Mouse (Mus musculus) forebrain, embryonic 12.5 days (tissue): ENCODE results near the gene Bspry. TPM values are rescaled to one million over a fixed set of nuclear protein-coding genes. Genes with fewer than 3 reads are reported as not detected.

Experiments
- ATAC-seq: fragments of 200-750 bp; cut with Nextera tagmentation; 2 replicates; pipeline ENCODE4 v1.8.0; 2017; ENCODE audit warnings: moderate TSS enrichment; ENCODE audit not compliant: low FRiP score
- H3K27ac ChIP-seq: fragments of 300-500 bp; sonication (generic); 2 replicates; pipeline ENCODE4 v1.5.1; 2016; ENCODE audit warnings: mild to moderate bottlenecking
- H3K27me3 ChIP-seq: fragments of 300-500 bp; sonication (generic); 2 replicates; pipeline ENCODE4 v1.6.1; 2016; ENCODE audit warnings: mild to moderate bottlenecking
- H3K36me3 ChIP-seq: fragments of 300-500 bp; sonication (generic); replicated peaks from 2 replicates; pipeline ENCODE4 v1.6.1; 2016; ENCODE audit warnings: mild to moderate bottlenecking
- H3K4me1 ChIP-seq: fragments of 300-500 bp; sonication (generic); 2 replicates; pipeline ENCODE4 v1.6.1; 2016
- H3K4me2 ChIP-seq: fragments of 300-500 bp; sonication (generic); 2 replicates; pipeline ENCODE4 v1.6.1; 2016; ENCODE audit warnings: mild to moderate bottlenecking, moderate library complexity
- H3K4me3 ChIP-seq: fragments of 300-500 bp; sonication (generic); replicated peaks from 2 replicates; pipeline ENCODE4 v1.5.1; 2016; ENCODE audit warnings: mild to moderate bottlenecking
- H3K9ac ChIP-seq: fragments of 300-500 bp; sonication (generic); 2 replicates; pipeline ENCODE4 v1.6.1; 2016; ENCODE audit warnings: mild to moderate bottlenecking
- H3K9me3 ChIP-seq: fragments of 300-500 bp; sonication (generic); 2 replicates; pipeline ENCODE4 v1.6.1; 2016
- WGBS: fragments of 180-500 bp; shearing (Covaris S2); methylation state at CpG from one replicate; pipeline ENCODE4 v1.1.7; 2016; 5-methylcytosine and 5-hydroxymethylcytosine counted together
- polyA plus RNA-seq: library from polyadenylated mRNA; unstranded; fragments of >200 nt; fragmentation: Nextera tagmentation; extraction: Ambion mirVana; gene quantifications from 2 replicates; pipeline ENCODE4 v1.2.1, GENCODE M21; 2016

The Bspry gene
- polyA plus RNA-seq, 1 experiment from 2014 or later = 0.92 TPM

DNA sequence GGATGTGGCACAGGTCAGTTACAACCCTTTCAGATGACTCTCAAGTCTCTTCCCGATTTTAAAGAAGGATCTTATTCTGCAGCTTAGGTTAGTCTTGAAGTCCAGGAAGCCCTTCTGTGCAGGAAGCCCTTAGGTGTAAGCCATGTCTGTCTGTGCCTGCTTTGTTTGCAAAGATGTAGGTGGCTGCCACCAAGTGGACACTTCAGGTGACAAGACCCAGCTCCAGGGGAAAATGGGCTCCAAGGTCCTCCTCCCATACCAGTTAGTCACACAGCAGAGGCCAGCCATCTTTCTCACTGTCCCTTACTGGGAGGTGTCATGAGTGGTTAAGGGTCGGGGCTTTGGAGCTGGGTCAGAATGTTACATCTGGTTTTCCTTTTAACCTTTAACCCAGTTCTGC lies 26.9 kb downstream of the Bspry start:
- no peak overlapping the region for H3K4me3 ChIP-seq
- 65% methylated on average over 2 of the region's 2 CpGs for WGBS

DNA sequence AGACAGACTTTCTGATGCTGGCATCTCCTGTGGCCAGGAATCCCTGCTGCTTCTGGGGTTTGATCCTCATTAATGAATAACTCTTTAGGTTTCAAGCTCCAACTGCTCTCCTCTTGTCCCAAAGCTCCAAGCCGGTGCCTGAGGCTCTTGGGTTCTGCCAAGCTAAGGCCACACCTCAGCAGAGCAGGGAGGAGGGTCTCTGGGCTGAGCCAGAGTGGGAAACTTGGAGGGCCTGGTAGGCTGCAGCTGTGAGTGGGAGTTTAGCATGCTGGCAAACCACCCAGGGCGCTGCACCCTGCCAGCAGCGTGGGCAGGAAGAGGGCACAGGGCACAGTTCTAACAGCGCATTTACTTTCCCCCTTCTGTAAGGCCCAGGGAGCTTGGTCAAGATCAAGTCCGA lies 29.0 kb downstream of the Bspry start:
- Histone ChIP-seq H3K9me3 (no peaks in the 10 kb centered on the region), H3K4me1 (no peaks in the 10 kb centered on the region), H3K4me3 (no peak overlapping the region), H3K27me3 (no peaks in the 10 kb centered on the region), H3K9ac (no peak overlapping the region), H3K36me3 (peaks cover 63% of the 10 kb centered on the region), H3K27ac (no peak overlapping the region), H3K4me2 (no peak overlapping the region)
- no peak for ATAC-seq
- WGBS = 93% methylated on average over 5 of the region's 5 CpGs

More for the DNA sequence above, 26.9 kb downstream of the Bspry start:
- Histone ChIP-seq H3K27me3 (no peaks in the 10 kb centered on the region), H3K27ac (no peak overlapping the region), H3K4me1 (peaks cover 3% of the 10 kb centered on the region; the same call in 1 of the 2 replicates), H3K4me2 (no peak overlapping the region), H3K9ac (no peak overlapping the region), H3K36me3 (peaks cover 46% of the 10 kb centered on the region), H3K9me3 (no peaks in the 10 kb centered on the region)
- ATAC-seq = no peak

DNA sequence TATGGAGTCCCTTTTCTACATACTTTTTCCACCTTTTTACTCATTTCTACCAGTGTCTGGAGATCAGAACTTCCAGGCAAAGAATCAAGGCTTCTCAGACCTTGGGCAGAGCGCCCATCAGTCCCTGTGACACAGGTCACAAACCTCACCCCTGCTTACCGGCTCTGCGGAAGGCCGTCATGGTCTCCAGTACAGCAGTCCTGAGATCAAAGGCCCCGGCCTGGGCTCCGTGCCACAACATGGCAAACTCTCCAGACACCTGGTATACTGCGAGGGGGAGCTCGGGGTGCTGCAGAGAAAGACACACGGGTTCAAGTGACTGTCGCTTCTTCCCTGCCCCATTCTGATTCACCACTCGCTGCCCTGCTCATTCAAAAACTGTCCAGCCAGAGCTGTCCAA lies 30.1 kb downstream of the Bspry start:
- Histone ChIP-seq H3K4me1 (no peaks in the 10 kb centered on the region), H3K9ac (no peak overlapping the region), H3K27me3 (no peaks in the 10 kb centered on the region), H3K27ac (no peak overlapping the region), H3K4me2 (no peak overlapping the region), H3K4me3 (no peak overlapping the region), H3K9me3 (no peaks in the 10 kb centered on the region), H3K36me3 (peaks cover 66% of the 10 kb centered on the region)
- 93% methylated on average over 11 of the region's 11 CpGs for WGBS
- no peak for ATAC-seq

DNA sequence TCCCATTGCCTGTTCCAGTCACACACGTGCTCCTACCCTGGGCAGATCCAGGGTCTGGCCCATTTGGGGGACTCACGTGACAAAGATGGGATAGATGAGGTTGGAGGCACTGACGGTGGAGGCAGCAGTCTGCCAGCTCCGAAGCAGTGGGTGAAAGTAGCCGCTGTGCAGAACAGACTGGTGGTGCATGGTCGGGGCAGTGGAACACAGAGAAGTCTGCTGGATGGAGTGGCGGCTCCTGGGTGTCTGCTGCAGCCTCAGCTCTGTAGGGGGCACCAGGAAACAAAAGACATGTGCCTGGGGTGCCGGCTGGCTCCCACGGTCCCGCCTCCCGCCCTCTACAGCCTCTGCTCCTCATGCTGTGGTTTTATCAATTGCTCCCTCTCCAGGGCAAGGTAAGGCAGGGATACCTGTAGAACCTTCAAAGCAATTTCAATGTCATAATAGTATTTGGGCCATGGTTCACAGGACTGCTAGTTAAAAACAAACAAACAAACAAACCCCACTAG lies 34.2 kb downstream of the Bspry start:
- Histone ChIP-seq H3K27me3 (no peaks in the 10 kb centered on the region), H3K9me3 (no peaks in the 10 kb centered on the region), H3K4me1 (peaks cover 16% of the 10 kb centered on the region), H3K4me3 (no peak overlapping the region), H3K9ac (no peak overlapping the region), H3K27ac (no peak overlapping the region), H3K4me2 (no peak overlapping the region), H3K36me3 (peaks cover 48% of the 10 kb centered on the region)
- no peak for ATAC-seq
- 54% methylated on average over 11 of the region's 11 CpGs for WGBS

DNA sequence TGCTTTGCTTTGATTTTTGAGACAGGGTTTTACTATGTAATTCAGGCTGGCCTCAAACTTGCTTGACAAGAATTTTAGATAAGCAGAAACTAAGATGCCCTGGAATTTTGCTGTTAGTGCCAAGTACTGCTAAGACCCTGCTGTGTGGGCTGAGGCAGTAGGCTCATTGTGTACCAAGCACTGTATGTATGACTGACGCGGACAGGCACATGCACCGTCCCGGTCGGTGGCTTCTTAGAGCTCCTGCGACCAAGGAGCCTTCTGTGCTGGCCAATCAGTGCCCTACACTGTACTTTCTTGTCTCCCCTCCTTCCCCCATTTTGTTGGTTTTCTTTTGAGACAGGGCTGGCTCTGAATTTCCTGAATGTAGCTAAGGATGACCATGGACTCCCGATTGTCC lies 35.1 kb downstream of the Bspry start:
- Histone ChIP-seq H3K36me3 (peaks cover 38% of the 10 kb centered on the region), H3K27ac (no peak overlapping the region), H3K4me1 (peaks cover 20% of the 10 kb centered on the region), H3K4me3 (no peak overlapping the region), H3K9me3 (no peaks in the 10 kb centered on the region), H3K4me2 (no peak overlapping the region), H3K9ac (no peak overlapping the region), H3K27me3 (no peaks in the 10 kb centered on the region)
- no peak for ATAC-seq
- 89% methylated on average over 7 of the region's 7 CpGs for WGBS

DNA sequence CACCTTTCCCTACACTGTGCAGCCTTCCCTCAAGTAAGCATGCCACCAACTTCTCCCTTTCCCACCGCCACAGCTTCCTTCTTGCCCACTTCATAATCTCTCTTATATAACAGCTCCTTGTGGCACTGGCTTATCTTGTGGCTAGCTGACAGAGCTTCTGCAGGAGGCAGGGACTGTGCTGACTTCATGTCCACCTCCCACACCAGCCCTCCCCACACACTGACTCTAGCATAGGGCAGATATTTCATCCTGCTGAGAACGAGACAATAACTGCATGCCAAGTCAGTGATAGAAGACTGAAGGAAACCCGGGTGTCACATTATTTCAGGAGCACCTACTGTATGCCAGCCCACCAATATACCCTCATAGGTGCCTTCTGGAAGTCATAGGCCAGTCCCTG lies 35.6 kb downstream of the Bspry start:
- H3K4me1 ChIP-seq = peaks cover 25% of the 10 kb centered on the region
- no peaks in the 10 kb centered on the region for H3K27me3 ChIP-seq
- H3K27ac ChIP-seq = no peak overlapping the region
- no peak for ATAC-seq
- H3K9me3 ChIP-seq = no peaks in the 10 kb centered on the region
- WGBS = 91% methylated on average over 3 of the region's 3 CpGs
- peaks cover 33% of the 10 kb centered on the region for H3K36me3 ChIP-seq
- H3K4me2 ChIP-seq = no peak overlapping the region
- H3K9ac ChIP-seq = no peak overlapping the region
- no peak overlapping the region for H3K4me3 ChIP-seq

DNA sequence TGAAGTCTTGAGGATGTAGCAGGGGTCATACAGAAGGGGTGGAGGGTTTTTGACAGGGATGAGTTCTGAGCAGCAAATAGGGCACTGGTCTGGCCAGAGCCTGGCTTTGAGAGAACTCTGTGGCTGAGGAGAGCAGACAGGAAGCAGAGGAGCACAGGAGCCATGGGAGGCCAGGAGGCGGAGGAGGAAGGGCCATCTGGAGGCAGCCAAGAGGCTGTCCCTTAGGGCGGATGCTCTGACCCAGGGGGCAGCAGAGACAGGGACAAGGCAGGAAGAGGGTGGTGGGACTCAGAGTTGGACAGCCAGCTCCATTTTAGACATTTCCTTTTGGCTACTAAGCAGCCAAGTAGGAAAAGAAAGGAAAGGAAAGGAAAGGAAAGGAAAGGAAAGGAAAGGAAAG lies 36.2 kb downstream of the Bspry start:
- ATAC-seq = no peak
- Histone ChIP-seq H3K27me3 (no peaks in the 10 kb centered on the region), H3K4me3 (no peak overlapping the region), H3K4me1 (peaks cover 26% of the 10 kb centered on the region), H3K27ac (no peak overlapping the region), H3K9ac (no peak overlapping the region), H3K9me3 (no peaks in the 10 kb centered on the region), H3K4me2 (no peak overlapping the region), H3K36me3 (peaks cover 27% of the 10 kb centered on the region)
- WGBS = 50% methylated on average over 2 of the region's 2 CpGs

DNA sequence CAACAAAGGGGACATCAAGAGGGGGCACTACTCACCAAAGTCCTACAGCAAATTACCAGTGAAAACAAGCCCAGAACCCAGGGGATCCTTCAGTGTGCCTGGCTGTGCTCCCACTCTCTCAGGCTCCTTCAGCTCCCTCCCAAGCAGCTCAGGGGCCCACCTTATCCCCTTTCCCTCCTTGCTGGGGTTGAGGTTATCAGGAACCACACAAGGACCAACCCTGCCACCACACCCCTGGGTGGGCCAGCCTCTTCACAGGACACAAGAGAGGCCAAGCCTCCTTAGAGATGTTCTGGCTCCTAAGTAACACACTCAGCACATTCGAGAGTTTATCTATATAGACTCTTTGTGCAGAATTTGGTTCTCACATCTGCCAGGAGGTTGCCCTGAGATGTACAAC lies 36.7 kb downstream of the Bspry start:
- H3K4me1 ChIP-seq = peaks cover 26% of the 10 kb centered on the region
- H3K4me3 ChIP-seq = no peak overlapping the region
- H3K9me3 ChIP-seq = no peaks in the 10 kb centered on the region
- no peak for ATAC-seq
- H3K4me2 ChIP-seq = no peak overlapping the region
- 89% methylated on average over 1 of the region's 1 CpGs for WGBS
- no peaks in the 10 kb centered on the region for H3K27me3 ChIP-seq
- no peak overlapping the region for H3K27ac ChIP-seq
- no peak overlapping the region for H3K9ac ChIP-seq
- H3K36me3 ChIP-seq = peaks cover 22% of the 10 kb centered on the region

DNA sequence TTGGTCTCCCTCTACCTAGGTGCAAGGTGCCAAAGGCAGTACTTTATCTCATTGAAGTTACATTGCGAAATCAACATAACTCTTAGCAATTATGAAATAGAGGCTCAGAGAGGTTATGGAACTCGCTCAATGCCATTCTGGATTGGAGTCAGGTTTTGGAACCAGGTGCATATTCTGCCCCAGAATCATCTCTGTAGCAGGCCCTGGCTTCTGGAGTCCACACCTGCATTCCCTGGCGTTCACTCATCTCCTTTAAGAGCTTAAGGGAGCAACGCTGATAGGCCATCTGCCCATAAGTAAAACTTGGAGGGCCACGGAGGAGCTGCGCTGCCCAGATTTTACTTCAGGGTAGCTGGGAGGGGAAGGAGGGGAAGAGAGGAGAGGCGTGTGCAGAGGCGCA lies 37.2 kb downstream of the Bspry start:
- Histone ChIP-seq H3K4me3 (no peak overlapping the region), H3K9ac (no peak overlapping the region), H3K4me1 (peaks cover 26% of the 10 kb centered on the region), H3K4me2 (no peak overlapping the region), H3K27me3 (no peaks in the 10 kb centered on the region), H3K36me3 (peaks cover 18% of the 10 kb centered on the region), H3K9me3 (no peaks in the 10 kb centered on the region), H3K27ac (no peak overlapping the region)
- ATAC-seq = no peak
- WGBS = 87% methylated on average over 8 of the region's 8 CpGs

DNA sequence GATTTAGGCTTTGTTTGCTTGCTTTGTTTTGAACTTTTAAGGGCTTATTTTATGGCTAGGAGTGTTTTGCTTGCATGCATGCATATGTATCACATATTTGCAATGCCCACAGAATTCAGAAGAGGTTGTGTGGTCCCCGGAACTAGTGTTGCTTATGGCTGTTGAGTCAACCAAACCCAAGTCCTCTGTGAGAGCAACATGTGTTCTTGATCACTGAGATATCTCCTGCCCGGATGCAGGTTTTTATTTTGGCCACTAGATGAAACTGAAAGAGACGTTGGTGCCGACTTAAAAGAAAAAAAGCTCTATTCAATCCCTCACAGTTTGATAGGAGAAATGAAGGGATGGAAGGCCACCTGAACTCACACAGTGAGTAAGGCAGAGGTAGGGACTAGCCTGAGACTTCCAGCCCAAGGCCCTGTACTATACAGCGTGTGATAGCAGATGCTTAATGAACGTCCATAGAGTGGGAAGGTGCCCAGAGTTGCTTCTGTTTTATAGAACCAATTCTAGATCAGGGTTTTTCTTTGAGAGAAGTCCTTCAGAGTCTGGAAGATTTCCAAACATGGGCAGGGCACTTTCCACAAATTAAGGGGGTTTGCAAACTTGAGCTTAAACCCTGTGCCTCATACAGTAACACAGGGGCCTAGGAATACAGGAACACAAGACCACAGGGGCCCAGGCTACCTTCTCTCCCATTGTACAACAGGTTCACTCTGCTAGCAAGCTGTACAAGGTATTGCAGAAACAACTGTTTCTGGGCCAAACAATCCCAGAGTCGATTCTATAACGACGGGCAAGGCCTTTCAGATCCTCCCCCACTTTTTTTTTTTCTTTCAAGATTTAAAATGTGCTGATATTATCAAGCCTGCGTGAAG lies 37.9 kb downstream of the Bspry start:
- WGBS = 84% methylated on average over 10 of the region's 10 CpGs

DNA sequence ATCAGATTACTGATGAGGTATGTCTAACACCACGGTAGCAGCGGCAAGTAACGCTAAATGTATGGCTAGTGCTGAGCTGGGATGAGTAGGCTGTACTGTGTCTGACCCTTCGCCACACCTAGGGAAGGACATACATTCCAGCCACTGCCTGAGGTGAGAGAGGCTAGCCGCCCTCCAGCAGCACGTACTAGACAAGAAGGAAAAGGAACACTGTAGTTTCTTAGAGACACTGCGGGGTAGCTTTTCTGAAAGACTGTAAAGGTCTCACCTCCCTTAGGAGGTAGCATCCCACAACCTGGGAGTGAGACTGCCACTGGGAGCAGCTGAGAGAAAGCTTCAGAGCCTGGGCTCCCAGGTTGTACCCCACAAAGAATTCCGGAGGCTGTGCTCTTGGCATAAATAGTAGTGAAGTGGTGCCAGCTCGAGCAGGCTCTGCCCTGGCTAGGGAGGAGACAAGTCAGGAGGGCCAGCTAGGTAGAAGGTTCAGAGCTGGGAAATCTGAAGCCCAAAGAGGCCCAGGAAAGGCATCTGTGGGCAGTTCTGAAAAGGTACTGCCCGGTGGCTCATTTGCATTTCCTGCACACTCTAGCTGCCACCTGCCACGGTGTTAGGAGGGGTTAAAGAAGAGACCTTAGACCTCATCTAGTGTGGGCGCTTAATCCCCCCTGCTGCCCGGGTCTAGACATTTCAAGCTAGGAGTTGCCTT lies 38.7 kb downstream of the Bspry start:
- H3K4me3 ChIP-seq = peak overlapping the region; percentile 76
- peak overlapping the region; percentile 75 for H3K9ac ChIP-seq
- H3K4me1 ChIP-seq = peaks cover 27% of the 10 kb centered on the region
- ATAC-seq = no peak
- no peaks in the 10 kb centered on the region for H3K9me3 ChIP-seq
- H3K27ac ChIP-seq = no peak overlapping the region
- H3K36me3 ChIP-seq = peaks cover 17% of the 10 kb centered on the region
- no peaks in the 10 kb centered on the region for H3K27me3 ChIP-seq
- H3K4me2 ChIP-seq = peak overlapping the region; percentile 75
- 52% methylated on average over 13 of the region's 13 CpGs for WGBS

More for the DNA sequence above, 37.9 kb downstream of the Bspry start:
- H3K4me3 ChIP-seq = no peak overlapping the region
- peaks cover 16% of the 10 kb centered on the region for H3K36me3 ChIP-seq
- peak overlapping the region; percentile 75; the same call in 1 of the 2 replicates for H3K4me2 ChIP-seq
- no peaks in the 10 kb centered on the region for H3K27me3 ChIP-seq
- no peak for ATAC-seq
- H3K27ac ChIP-seq = no peak overlapping the region
- peaks cover 26% of the 10 kb centered on the region for H3K4me1 ChIP-seq
- H3K9ac ChIP-seq = no peak overlapping the region
- no peaks in the 10 kb centered on the region for H3K9me3 ChIP-seq

DNA sequence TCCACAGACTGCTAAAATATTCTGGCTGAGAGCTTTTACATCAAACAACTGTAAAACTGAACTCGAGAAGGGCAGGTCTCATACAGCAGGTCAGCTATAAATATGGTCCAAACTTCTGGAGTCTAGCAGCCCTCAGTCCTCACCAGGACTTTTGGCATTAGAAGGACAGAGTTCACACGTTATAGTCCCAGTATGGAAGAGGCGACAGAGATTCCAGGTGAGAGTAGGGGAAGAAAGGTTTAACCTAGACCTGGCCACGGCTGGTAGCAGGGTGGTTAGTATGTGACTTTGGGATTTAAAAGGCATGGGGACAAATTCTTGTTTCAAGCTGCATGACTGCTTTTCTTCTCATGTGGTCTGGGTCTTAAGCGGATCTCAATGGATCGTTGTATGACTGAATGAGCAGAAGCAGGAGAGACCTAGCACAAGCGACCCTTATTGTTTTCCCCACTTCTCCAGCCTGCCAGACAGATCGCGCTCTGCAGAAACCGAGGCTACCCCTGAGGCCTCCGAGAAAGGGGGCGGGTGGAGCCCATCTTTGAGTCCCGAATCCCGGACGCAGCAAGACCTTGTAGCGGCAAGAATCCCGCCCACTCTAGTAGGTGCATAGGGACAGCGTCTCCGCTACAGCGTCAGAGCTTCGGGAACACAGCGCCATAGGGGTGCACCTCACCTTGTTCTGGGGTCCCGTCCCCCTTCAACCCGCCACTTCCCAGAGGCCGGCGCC lies 39.4 kb downstream of the Bspry start:
- H3K4me1 ChIP-seq = peaks cover 34% of the 10 kb centered on the region
- peaks cover 14% of the 10 kb centered on the region for H3K36me3 ChIP-seq
- peak overlapping the region; percentile 75 for H3K9ac ChIP-seq
- H3K4me3 ChIP-seq = peak overlapping the region; percentile 76
- H3K4me2 ChIP-seq = peak overlapping the region; percentile 75
- no peaks in the 10 kb centered on the region for H3K9me3 ChIP-seq
- H3K27me3 ChIP-seq = no peaks in the 10 kb centered on the region
- peak overlapping the region; percentile 79 for H3K27ac ChIP-seq
- 3% methylated on average over 26 of the region's 26 CpGs for WGBS
- peak; percentile 80 for ATAC-seq
